8 mouse cellular contexts compared by ENCODE assay signal in genomic region chr8:123787254-123787897, GRCm38 (mm10). TPM values are rescaled to one million over a fixed set of nuclear protein-coding genes. Genes with fewer than 3 reads are reported as not detected.
DNase-seq lines count a peak whose midpoint lies in the region; ATAC-seq and TF ChIP-seq lines count a peak whose summit lies in the region.

No protein-coding gene starts in this region.

- H3K4me1 ChIP-seq in cerebellum, adult 2 months (ENCODE audit: control insufficient read depth, insufficient read depth, low read length), result peaks cover 42% of the 10 kb centered on the region
- H3K4me1 ChIP-seq in lung, embryonic 14.5 days (ENCODE audit: insufficient read depth), result 0 out of 2 replicates have a peak, but pooled peaks cover 4% of the 10 kb centered on the region
- H3K4me1 ChIP-seq in intestine, embryonic 14.5 days (replicated peaks; ENCODE audit: control insufficient read depth, insufficient read depth, low read length), result peaks cover 7% of the 10 kb centered on the region
- H3K4me1 ChIP-seq in stomach, postnatal 0 days (replicated peaks; ENCODE audit: control insufficient read depth, insufficient read depth), result no peaks in the 10 kb centered on the region; the same call in 1 of the 2 replicates
- H3K4me1 ChIP-seq in forebrain, embryonic 14.5 days (ENCODE audit: control insufficient read depth, insufficient read depth, low read length), result peaks cover 2% of the 10 kb centered on the region; the same call in 1 of the 2 replicates

- peak in 1 of 2 experiments; percentile 43 for DNase-seq in cerebellum, adult 2 months
- no peak for DNase-seq in cerebellum, postnatal 4 days (ENCODE audit: low spot score in 2 of 2)
- DNase-seq in lung, embryonic 14.5 days, result no peak
- DNase-seq in lung, adult 18-20 months, result no peak
- no peak for DNase-seq in intestine, embryonic 14.5 days (ENCODE audit: low spot score)
- DNase-seq in stomach, postnatal 0 days (ENCODE audit: low spot score), result peak; percentile 55
- no peak for DNase-seq in forebrain, embryonic 14.5 days (ENCODE audit: low spot score)
- no peak for DNase-seq in right cerebral cortex, postnatal 10 days (ENCODE audit: low spot score in 2 of 2)

- H3K27me3 ChIP-seq in cerebellum, adult 2 months (ENCODE audit: control insufficient read depth, insufficient read depth, low read length), result no peaks in the 10 kb centered on the region
- 0 out of 2 replicates have a peak, but pooled peaks cover 2% of the 10 kb centered on the region for H3K27me3 ChIP-seq in lung, embryonic 14.5 days (ENCODE audit: insufficient read depth, low read length)
- H3K27me3 ChIP-seq in intestine, embryonic 14.5 days (replicated peaks; ENCODE audit: control insufficient read depth, insufficient read depth, low read length), result no peaks in the 10 kb centered on the region
- H3K27me3 ChIP-seq in stomach, postnatal 0 days (ENCODE audit: control insufficient read depth, insufficient read depth, low read length), result no peaks in the 10 kb centered on the region
- no peaks in the 10 kb centered on the region for H3K27me3 ChIP-seq in forebrain, embryonic 14.5 days (replicated peaks; ENCODE audit: control insufficient read depth, insufficient read depth, low read length)

- peak overlapping the region; percentile 44 for H3K4me2 ChIP-seq in lung, embryonic 14.5 days
- H3K4me2 ChIP-seq in intestine, embryonic 14.5 days (ENCODE audit: low read length), result peak overlapping the region; percentile 28
- 0 out of 2 replicates have a peak overlapping the region, but pooled peaks have one; percentile 3 for H3K4me2 ChIP-seq in stomach, postnatal 0 days (replicated peaks; ENCODE audit: low read depth)
- H3K4me2 ChIP-seq in forebrain, embryonic 14.5 days (ENCODE audit: low read length), result no peak overlapping the region

- no peak for TF ChIP-seq CTCF in cerebellum, adult 2 months (IDR thresholded peaks at IDR 0.05; ENCODE audit: borderline replicate concordance, insufficient read depth, low read depth, low read length)
- no peak for TF ChIP-seq CTCF in lung, embryonic 14.5 days (IDR thresholded peaks at IDR 0.05; ENCODE audit: low read depth)
- no peak for TF ChIP-seq CTCF in stomach, postnatal 0 days (IDR thresholded peaks at IDR 0.05; ENCODE audit: low read depth)

- 63% methylated on average over 21 of the region's 21 CpGs for WGBS in cerebellum, adult 2 months
- 37% methylated on average over 21 of the region's 21 CpGs for WGBS in lung, embryonic 14.5 days
- 46% methylated on average over 21 of the region's 21 CpGs for WGBS in intestine, embryonic 14.5 days
- 33% methylated on average over 21 of the region's 21 CpGs for WGBS in stomach, postnatal 0 days
- WGBS in forebrain, embryonic 14.5 days, result 62% methylated on average over 21 of the region's 21 CpGs

- H3K36me3 ChIP-seq in lung, embryonic 14.5 days (ENCODE audit: insufficient read depth), result no peaks in the 10 kb centered on the region
- no peaks in the 10 kb centered on the region for H3K36me3 ChIP-seq in intestine, embryonic 14.5 days (ENCODE audit: control insufficient read depth, insufficient read depth, low read length)
- no peaks in the 10 kb centered on the region for H3K36me3 ChIP-seq in stomach, postnatal 0 days (ENCODE audit: control insufficient read depth, insufficient read depth, low read length)
- H3K36me3 ChIP-seq in forebrain, embryonic 14.5 days (ENCODE audit: control insufficient read depth, insufficient read depth, low read length), result no peaks in the 10 kb centered on the region

- TF ChIP-seq EP300 in stomach, postnatal 0 days (optimal IDR thresholded peaks at IDR 0.05), result no peak

- no peak overlapping the region for H3K4me3 ChIP-seq in cerebellum, adult 2 months (replicated peaks; ENCODE audit: insufficient read depth, low read depth, low read length)
- no peak overlapping the region for H3K4me3 ChIP-seq in lung, embryonic 14.5 days (ENCODE audit: low read depth, low read length)
- no peak overlapping the region for H3K4me3 ChIP-seq in intestine, embryonic 14.5 days (ENCODE audit: low read depth, low read length)
- H3K4me3 ChIP-seq in stomach, postnatal 0 days (ENCODE audit: low read depth, low read length), result no peak overlapping the region
- no peak overlapping the region for H3K4me3 ChIP-seq in forebrain, embryonic 14.5 days (ENCODE audit: low read depth, low read length)

- H3K9ac ChIP-seq in lung, embryonic 14.5 days, result no peak overlapping the region
- H3K9ac ChIP-seq in intestine, embryonic 14.5 days (ENCODE audit: low read length), result no peak overlapping the region
- H3K9ac ChIP-seq in stomach, postnatal 0 days (ENCODE audit: low read length), result no peak overlapping the region
- H3K9ac ChIP-seq in forebrain, embryonic 14.5 days (ENCODE audit: low read length), result no peak overlapping the region

- no peaks in the 10 kb centered on the region for H3K9me3 ChIP-seq in lung, embryonic 14.5 days (ENCODE audit: low read depth, low read length)
- no peaks in the 10 kb centered on the region for H3K9me3 ChIP-seq in intestine, embryonic 14.5 days (ENCODE audit: control insufficient read depth, low read length)
- H3K9me3 ChIP-seq in stomach, postnatal 0 days (ENCODE audit: control insufficient read depth, low read length), result no peaks in the 10 kb centered on the region
- no peaks in the 10 kb centered on the region for H3K9me3 ChIP-seq in forebrain, embryonic 14.5 days (replicated peaks; ENCODE audit: control insufficient read depth, low read length)

- no peak for TF ChIP-seq POLR2A in cerebellum, adult 2 months (IDR thresholded peaks at IDR 0.05; ENCODE audit: borderline replicate concordance, insufficient read depth, low read length)

- no peak for ATAC-seq in lung, embryonic 14.5 days (ENCODE audit: insufficient read depth)
- no peak for ATAC-seq in intestine, embryonic 14.5 days (replicated peaks; ENCODE audit: low FRiP score, low TSS enrichment, low read depth)
- no peak for ATAC-seq in stomach, postnatal 0 days (ENCODE audit: low FRiP score, low TSS enrichment)
- ATAC-seq in forebrain, embryonic 14.5 days, result no peak

- peak overlapping the region; percentile 72 for H3K27ac ChIP-seq in cerebellum, adult 2 months (ENCODE audit: insufficient read depth, low read length)
- no peak overlapping the region for H3K27ac ChIP-seq in lung, embryonic 14.5 days (ENCODE audit: low read depth)
- no peak overlapping the region for H3K27ac ChIP-seq in intestine, embryonic 14.5 days (ENCODE audit: low read depth)
- no peak overlapping the region for H3K27ac ChIP-seq in stomach, postnatal 0 days (replicated peaks)
- no peak overlapping the region for H3K27ac ChIP-seq in forebrain, embryonic 14.5 days (ENCODE audit: low read depth, low read length)

RNA-seq across cellular contexts. Expression of gene Rab4a, which starts 18.4 kb away (rescaled TPM):
- 102 and 111 TPM in 2 replicates for polyA plus RNA-seq in cerebellum, adult 2 months (2012; rRNA removed)
- polyA plus RNA-seq in lung, embryonic 14.5 days (2014; fragmentation: Nextera tagmentation; extraction: Ambion mirVana), result 30.1 and 32.1 TPM in 2 replicates
- polyA plus RNA-seq in intestine, embryonic 14.5 days (2014; fragmentation: Nextera tagmentation; extraction: Ambion mirVana), result 51.9 and 52.0 TPM in 2 replicates
- 25.8 and 27.0 TPM in 2 replicates for polyA plus RNA-seq in stomach, postnatal 0 days (2015; fragmentation: Nextera tagmentation; extraction: Ambion mirVana)
- polyA plus RNA-seq in forebrain, embryonic 14.5 days (2014; fragmentation: Nextera tagmentation; extraction: Ambion mirVana), result 68.2 and 74.5 TPM in 2 replicates
